Mouse (Mus musculus) fat pad, adult 2 months (tissue): ENCODE measurements around the gene Nptxr.
"Not testable (repeated sequence)": the region's sequence is repeated elsewhere in the genome, so short reads cannot be mapped to it uniquely, and the experiment has no call there.

Experiments
- DNase-seq: peaks from one replicate; pipeline ENCODE4 v3.0.0-alpha.2; 2011; ENCODE audit warnings: low read depth, low spot score; ENCODE audit errors: extremely low read depth

Nptxr gene

GRCm38 (mm10) chr15:79823588-79824280 lies 19.2 kb upstream of the Nptxr start:
- no peak for DNase-seq

- no peak for DNase-seq
These were observed 18.0 kb upstream of the Nptxr start for GRCm38 (mm10) chr15:79822265-79823199.

- no peak for DNase-seq
These were observed 13.8 kb upstream of the Nptxr start for GRCm38 (mm10) chr15:79818325-79818724.

- DNase-seq = no peak
These were observed 9.2 kb upstream of the Nptxr start for GRCm38 (mm10) chr15:79813666-79814258.

- not testable (repeated sequence) for DNase-seq
These were observed 8.3 kb upstream of the Nptxr start for GRCm38 (mm10) chr15:79812840-79813239.

GRCm38 (mm10) chr15:79810997-79811396 lies 6.4 kb upstream of the Nptxr start:
- no peak for DNase-seq

- DNase-seq = no peak
These were observed 5.5 kb upstream of the Nptxr start for GRCm38 (mm10) chr15:79810061-79810460.

GRCm38 (mm10) chr15:79808658-79809057 lies 4.1 kb upstream of the Nptxr start:
- no peak for DNase-seq

- no peak for DNase-seq
These were observed 3.5 kb upstream of the Nptxr start for GRCm38 (mm10) chr15:79808114-79808513.

GRCm38 (mm10) chr15:79807050-79807449 lies 2.5 kb upstream of the Nptxr start:
- no peak for DNase-seq

GRCm38 (mm10) chr15:79805246-79805645 lies 680 bp upstream of the Nptxr start:
- no peak for DNase-seq

- no peak for DNase-seq
These were observed 824 bp downstream of the Nptxr start for GRCm38 (mm10) chr15:79803533-79804351.

GRCm38 (mm10) chr15:79802304-79802703 lies 2.3 kb downstream of the Nptxr start:
- no peak for DNase-seq

- no peak for DNase-seq
These were observed 2.9 kb downstream of the Nptxr start for GRCm38 (mm10) chr15:79801646-79802045.

GRCm38 (mm10) chr15:79800701-79801100 lies 3.9 kb downstream of the Nptxr start:
- no peak for DNase-seq

GRCm38 (mm10) chr15:79798591-79798990 lies 6.0 kb downstream of the Nptxr start:
- no peak for DNase-seq

- no peak for DNase-seq
These were observed 6.9 kb downstream of the Nptxr start for GRCm38 (mm10) chr15:79797680-79798079.

- DNase-seq = no peak
These were observed 7.5 kb downstream of the Nptxr start for GRCm38 (mm10) chr15:79797096-79797495.

- no peak for DNase-seq
These were observed 8.3 kb downstream of the Nptxr start for GRCm38 (mm10) chr15:79796256-79796655.

- DNase-seq = no peak
These were observed 10.4 kb downstream of the Nptxr start for GRCm38 (mm10) chr15:79794173-79794572.

GRCm38 (mm10) chr15:79793076-79793475 lies 11.5 kb downstream of the Nptxr start:
- no peak for DNase-seq
